Mouse (Mus musculus) gastrocnemius, postnatal 4 days (tissue): ENCODE measurements around the gene Mphosph8. TPM values are rescaled to one million over a fixed set of nuclear protein-coding genes. Genes with fewer than 3 reads are reported as not detected.

Source experiments
- total RNA-seq, 2 experiments: library from RNA; stranded (reverse); gene quantifications; 2 replicates each; pipeline ENCODE4 v1.2.3; 2021

Gene Mphosph8
- total RNA-seq, 2 experiments from 2014 or later = 16.4 to 23.3 TPM

Other genes starting within 250 kb of the Mphosph8 start
- 1 to 10 TPM; 8.3 to 8.9 TPM for gene Cenpj, start 92.8 kb upstream of the Mphosph8 start, total RNA-seq
- 10 to 100 TPM; 15.4 to 15.5 TPM for gene Parp4, start 92.6 kb upstream of the Mphosph8 start, total RNA-seq
- 10 to 100 TPM; 28.8 to 29.3 TPM for gene Pspc1, start 110.1 kb downstream of the Mphosph8 start, total RNA-seq
- gene Zmym5, start 143.5 kb downstream of the Mphosph8 start, total RNA-seq = 10 to 100 TPM; 24.5 to 27.5 TPM
- 10 to 100 TPM; 43.5 to 57.0 TPM for gene Zmym2, start 218.4 kb downstream of the Mphosph8 start, total RNA-seq